Mouse (Mus musculus) urinary bladder, adult 18-20 months (tissue): ENCODE measurements around the gene Dgkq.
A peak's percentile ranks its signal among the peaks of the same experiment; 100 is the strongest.
"Not testable (repeated sequence)": the region's sequence is repeated elsewhere in the genome, so short reads cannot be mapped to it uniquely, and the experiment has no call there.

ENCODE experiments used
- DNase-seq, 2 experiments: peaks; one replicate each; pipeline ENCODE4 v3.0.0; 2022; ENCODE audit warnings: low spot score in 2 of 2, mixed read lengths in 2 of 2

Gene Dgkq

DNA sequence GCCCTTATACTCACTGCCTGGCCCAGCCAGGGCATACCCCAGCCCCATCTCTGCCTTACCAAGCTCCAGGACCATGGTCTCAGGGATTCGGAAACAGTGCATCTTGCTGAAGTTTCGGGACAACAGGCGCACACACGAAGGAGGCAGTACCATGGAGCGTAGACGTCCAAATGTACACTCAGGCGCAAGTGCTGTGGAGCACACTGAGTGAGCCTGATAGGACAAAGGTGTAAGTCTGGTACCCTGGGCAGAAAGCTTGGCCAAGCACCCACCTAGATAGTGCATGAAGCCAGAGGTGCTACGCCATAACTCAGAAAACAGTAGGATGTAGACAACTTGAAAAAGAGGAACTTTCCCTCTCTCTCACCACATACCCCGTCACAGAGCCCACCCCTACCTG, 14.1 kb downstream of the Dgkq start:
- DNase-seq = no peak

DNA sequence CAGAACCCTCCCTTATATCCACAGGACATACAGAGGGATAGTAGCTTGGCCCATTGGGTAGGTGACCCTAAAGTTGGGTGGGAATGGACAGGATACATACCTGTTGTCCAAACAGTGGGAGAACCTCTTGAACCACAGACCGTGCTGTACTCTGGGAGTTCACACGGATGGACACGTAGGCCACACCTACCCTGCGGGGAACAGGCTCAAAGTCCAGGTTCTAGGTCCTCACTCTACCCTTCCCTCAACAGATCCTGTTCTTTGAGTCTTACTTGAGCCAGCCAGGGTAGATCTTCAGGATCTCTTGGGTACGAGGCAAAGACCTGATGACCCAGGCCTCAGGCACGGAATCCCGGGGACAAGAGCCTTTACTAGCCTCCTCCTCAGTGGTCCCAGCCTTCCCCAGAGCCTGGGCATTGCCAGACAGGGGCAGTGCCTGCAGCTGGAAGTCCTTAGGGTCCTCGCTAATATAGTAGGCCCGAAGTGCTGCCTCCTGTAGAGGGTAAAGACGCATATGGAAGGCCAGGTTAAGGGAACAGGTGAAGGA, 15.0 kb downstream of the Dgkq start:
- DNase-seq = no peak

DNA sequence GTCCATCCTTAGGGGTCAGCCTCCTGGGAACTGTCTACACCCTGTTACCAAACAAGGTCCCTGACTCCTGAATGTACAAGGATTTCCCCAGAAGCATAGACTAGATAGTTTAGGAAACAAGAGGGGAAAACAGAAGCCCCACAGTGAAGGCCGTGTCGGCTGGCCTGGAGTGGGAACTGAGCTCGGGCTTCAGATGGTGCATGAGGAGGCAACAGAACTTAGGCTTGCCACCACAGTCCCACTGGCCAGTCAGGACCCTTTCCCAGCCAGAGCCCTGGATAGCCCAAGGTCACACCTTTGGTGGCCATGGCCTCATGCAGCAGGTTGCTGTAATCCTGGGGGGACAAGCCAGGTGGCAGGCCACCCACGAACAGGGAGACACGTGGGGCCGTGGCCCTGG, 16.1 kb downstream of the Dgkq start:
- no peak for DNase-seq

DNA sequence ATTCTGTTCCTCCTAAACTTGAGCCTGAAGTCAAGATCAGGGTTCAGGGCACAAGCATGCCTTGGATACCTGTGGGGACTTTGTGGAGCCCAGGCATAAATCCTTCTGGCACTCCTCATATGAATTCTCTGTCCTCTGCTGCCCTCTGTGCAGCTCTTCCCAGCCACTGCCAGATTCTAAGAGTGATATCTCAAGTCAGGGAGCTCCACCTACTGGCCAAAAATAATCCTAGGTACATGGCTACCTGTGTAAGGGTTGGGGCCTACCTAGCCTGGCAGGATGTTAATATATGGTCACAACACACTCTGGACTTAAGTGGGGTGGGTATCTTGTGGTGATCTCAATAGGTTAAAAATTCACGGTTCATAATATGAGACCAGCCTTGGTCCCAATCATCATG, 17.6 kb downstream of the Dgkq start:
- no peak for DNase-seq

DNA sequence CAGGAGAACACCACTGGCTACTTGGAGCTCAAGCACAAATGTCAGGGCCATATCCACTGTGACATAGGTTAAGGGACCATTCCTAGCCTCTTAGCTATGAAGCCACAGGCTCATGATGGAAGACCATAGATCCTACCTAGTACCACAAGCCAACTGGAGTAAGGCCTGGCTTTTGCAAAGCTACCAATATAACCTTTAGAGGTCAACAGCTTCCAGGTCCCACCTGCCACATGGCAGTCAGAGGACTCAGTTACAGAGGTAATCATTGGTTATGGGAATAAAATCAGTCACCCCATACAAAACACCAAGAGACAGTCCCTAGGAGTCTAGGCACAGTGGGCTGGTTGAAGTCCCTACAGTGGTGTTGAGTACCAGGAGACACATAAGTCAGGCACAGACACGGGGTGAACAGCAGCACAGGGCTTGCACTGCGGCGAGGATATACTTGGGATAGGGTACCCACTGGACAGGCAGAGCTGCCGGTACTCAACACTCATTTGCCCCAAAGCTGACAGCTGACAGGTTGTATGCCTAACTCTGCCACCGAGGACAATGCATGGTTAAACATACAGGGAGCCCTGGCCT, 18.2 kb downstream of the Dgkq start:
- no peak for DNase-seq

DNA sequence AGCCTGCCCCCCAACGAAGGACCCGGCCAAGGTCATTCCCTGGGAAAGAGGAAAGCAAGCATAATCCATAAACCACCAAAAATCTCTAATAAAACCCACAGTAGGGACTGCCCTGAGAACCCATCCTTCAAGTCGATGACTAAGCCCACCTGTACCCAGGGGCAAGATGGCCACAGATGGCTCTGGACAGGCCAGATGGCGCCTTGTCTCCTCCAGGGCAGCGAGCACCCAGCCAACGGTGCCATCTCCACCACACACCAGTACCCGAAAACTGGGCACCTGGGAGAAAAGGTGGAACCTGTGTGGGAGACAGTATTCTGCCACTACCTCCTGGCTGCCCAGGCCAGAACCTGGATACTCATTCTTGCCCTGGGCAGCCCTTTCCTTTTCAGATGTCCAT, 19.1 kb downstream of the Dgkq start:
- no peak for DNase-seq

DNA sequence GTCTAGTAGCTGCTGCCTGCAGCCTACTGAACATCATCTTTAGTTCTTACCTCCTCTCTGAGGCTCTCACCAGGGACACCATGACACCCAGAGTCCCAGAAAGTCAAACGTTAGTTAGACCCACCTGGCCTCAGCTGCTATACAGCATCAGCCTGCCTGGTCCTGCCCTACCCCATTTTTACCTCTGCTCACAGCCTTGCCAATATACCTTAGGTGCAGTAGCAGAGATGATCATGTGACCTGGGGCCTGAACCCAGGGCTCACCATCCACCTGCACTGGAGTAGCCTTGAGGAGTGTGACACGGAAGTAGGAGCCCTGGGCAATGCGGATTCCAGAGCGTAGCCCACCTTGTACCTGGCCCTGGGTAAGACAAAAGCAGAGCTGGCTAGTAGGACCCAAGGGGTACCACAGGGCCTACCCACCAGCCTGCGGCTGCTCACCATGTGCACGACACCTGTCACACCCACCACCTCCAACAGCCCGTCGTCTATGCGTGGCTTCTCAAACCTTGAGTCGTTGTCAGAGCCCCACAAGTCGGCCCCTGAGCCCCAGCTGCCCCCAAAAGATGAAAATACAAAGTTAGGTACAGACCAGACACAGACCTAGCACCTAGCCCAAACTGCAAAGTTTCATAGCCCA, 20.4 kb downstream of the Dgkq start:
- DNase-seq = no peak

DNA sequence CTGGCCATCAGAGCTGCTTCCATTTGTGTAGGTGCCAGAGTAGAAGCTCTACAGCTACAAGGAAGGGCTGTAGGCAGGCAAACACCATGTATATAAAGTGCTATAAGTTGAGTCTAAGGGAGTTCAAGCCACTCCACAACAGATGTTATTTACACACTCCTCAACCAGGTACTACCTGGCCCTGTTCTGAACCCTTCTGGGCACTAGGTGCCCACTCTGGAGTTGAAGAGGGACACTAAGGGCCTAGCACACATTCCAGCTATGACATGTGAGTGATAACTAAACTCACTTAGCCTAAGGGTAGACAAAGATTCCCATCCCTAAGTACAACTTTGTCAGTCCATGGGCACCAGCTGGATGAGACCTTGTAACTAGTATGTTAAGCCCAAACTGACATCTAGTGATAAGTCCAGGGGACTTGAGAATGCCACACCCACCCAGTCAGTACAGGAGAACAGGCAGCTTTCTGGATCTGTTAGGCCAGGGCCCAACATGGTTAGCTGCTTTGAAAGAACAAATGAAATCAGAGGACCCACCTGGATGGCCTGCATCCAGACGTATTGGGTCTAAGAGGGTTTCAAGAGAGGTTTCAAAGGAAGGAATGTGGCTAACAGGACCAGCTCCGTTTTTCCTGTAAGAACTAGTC, 21.5 kb downstream of the Dgkq start:
- no peak for DNase-seq

DNA sequence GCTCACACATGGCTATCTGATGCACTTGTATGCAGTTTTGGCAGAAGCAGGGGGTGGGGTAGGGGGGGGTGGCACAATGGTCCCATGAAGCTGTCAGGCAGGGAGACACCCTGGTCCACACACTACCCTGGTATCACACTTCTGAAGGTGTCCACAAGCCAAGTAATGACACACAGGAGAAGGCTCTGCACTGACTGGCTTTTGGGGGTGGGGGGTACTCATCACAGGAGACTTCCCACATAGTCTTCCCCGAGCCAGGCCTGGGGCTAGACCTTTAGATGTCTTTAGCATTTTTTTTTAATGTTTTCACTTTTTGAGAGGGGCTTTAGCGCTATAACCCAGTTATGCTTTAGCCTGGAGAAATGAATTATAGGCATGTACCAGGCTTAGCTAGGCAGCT, 22.2 kb downstream of the Dgkq start:
- no peak for DNase-seq

DNA sequence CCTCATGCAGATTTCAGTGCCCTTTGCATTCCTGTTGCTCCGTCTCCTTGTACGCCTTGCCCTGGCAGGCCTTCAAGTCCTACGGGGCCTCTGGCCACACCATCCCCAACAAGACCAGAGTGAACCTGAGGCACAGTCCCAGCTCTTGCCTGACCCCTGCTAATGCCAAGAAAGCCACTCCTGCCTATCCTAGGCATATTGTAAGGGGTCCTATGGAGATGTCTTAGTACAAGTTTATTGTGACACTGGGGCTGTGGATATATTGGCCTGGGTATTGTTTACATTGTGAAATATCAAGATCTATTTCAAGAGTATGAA, 23.2 kb downstream of the Dgkq start:
- DNase-seq = no peak

DNA sequence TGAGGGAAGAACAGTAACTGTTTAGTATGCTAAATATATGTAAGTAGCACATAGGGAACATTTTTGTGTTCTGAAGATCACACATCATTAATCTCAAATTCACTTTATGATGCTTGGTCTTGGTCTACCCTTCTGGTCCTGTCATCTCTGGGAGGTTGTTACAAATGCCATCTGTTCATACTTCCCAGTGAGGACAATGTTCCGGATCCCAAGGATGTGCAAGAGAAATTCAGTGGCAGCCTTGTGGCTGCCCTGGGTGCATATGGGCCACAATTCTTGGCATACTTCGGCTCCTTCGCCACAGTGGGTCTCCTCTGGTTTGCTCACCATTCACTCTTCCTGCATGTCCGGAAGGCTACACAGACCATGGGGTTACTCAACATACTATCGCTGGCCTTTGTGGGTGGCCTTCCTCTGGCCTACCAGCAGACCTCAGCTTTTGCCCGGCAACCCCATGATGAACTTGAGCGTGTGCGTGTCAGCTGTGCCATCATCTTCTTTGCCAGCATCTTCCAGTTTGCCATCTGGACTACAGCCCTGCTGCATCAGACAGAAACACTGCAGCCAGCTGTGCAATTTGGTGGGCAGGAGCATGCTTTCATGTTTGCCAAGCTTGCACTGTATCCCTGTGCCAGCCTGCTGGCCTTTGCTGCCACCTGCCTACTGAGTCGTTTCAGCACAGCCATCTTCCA, 23.7 kb downstream of the Dgkq start:
- DNase-seq = no peak

DNA sequence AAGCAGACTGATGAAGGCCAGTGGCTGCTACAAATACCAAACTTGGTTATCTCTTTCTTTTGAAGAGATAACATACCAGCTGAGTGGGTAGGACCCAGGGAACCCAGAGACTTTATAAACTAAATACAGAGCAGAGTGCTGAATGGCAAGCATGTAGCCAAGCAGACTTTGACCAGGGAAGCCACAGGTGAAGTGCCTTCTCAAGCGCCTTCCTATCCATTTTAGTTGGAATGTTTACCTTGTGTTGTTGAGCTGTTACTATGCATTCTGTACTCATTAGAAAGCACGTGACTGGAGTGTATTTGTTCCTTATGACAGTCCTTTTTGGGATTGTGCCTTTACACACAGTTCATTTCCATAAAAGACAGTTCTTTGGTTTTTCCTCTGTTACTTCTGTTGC, 25.8 kb downstream of the Dgkq start:
- no peak for DNase-seq

DNA sequence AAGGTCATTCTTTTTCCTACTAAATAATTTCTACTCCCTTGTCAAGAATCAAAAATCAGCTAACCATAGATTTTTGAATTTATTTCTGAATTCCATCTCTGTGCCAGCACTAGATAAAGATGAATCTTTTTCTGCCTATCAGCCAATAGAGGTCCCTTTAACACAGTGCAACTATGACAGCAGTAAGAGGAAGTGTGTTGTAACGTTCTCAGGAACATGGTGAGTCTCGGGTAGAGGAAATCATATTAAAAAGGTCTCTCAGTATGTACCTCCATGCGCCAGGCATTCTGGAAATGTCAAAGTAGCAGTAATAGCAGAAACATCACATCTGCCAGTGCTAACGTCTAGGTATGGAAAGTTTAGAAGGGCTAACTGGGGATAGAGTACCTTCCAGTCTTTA, 33.3 kb downstream of the Dgkq start:
- no peak for DNase-seq

DNA sequence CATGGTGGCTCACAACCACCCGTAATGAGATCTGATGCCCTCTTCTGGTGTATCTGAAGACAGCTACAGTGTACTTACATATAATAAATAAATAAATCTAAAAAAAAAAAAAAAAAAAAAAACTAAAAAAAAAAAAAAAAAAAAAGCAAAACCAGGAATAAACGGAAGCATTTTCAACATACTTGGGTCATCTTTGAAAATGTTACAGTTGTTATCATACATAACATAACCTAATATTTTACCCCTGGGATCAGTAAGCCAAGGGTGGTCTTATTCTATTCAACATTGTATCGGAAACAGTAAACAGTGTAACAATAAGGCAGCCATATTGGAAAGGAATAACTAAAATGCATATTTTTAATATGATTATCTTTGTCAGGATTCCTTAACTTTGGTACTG, 35.4 kb downstream of the Dgkq start:
- DNase-seq = not testable (repeated sequence)

DNA sequence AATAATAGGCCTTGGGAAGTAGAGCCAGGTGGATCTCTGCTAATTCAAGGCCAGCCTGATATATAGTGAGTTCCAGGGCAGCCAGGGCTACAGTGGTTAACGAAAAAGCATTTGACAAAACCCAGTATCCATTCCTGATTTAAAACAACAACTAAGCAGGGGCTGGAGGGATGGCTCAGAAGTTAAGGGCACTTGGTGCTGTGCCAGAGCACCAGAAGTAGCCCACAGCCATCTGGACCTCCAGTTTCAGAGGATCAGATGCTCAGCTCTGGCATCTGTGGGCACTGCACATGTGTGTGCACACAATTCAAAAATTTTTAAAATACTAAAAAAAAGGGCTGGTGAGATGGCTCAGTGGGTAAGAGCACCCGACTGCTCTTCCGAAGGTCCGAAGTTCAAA, 35.8 kb downstream of the Dgkq start:
- DNase-seq = no peak

DNA sequence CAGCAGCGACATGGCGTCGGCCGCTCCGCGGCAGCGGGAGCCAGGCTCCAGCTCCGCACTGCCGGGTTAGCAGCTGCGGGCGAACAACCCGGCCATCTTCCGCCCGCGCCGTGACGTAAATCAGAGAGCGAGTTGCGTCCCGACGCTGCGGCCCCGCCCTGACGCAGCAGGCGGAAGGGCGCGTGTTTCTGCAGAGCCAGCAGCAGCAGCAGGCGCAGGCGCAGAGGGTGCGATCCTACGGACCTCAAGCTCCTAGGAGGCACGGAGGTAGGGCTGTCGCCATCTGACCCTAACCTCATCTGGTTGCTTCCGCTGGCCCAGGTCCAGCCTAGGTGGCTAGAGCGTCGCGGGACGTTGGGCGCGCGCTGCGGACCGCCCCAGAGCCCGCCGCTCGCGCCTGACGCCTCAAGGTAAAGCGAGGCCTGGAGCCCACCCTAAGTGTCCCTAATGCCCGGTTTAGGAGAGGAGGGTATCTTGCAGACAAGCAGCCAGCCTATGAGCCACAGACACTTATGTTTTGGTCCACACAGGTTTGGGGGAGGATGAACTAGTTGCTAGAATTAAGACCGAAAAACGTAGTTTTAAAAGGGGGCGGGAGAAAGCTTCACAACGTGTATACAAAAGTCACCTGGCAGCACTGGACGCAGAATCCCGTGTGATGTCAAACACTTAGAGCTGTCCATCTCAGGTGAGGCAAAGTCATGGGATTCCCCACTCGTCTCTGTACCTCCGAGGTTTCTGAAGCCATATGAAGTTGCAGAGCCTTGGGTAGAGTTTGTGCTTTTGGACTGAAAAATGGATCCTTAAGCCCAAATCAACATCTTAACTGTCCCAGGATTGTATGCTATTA, 39.6 kb downstream of the Dgkq start, which contains the start of the genes Gak and Tmem175:
TSS of gene Gak (minus strand) at position 122 of the 850 bp plus-strand sequence.
TSS of gene Tmem175 (plus strand) at position 137 of the 850 bp plus-strand sequence.
- DNase-seq = peak; percentile 88 to 90

DNA sequence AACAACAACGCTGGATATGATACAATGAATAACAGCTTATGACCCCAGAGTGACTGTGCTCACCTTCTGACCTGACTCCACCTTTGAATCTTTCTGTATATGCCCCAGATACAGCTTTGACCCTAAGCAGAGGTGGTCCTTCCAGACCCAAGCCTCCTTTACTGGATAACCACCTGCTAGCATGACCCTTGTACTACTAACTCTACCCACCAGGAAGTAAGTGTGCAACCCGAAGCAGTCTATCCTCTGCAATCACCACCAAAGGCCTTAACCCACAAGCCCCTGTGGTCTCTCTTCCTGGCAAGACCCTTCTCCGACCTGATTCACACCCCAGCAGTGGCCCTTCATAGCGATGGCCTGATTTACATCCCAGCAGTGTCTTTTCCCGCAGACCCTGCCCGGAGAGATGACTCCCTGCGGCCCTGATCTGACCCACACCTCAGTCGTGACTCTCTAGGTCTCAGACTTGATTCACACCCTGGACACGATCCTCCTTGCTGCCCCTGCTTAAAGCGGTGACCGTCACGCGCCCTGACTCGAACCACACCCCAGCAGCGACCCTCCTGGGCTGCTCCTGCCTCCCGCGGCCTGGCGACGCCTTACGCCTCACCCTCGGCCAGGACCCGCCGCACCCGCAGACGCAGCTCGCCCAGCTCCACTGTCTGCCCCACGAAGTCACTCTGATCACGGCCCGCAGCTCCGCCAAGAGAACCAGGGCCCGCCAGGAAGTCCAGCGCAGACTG, 40.4 kb downstream of the Dgkq start:
- no peak for DNase-seq

DNA sequence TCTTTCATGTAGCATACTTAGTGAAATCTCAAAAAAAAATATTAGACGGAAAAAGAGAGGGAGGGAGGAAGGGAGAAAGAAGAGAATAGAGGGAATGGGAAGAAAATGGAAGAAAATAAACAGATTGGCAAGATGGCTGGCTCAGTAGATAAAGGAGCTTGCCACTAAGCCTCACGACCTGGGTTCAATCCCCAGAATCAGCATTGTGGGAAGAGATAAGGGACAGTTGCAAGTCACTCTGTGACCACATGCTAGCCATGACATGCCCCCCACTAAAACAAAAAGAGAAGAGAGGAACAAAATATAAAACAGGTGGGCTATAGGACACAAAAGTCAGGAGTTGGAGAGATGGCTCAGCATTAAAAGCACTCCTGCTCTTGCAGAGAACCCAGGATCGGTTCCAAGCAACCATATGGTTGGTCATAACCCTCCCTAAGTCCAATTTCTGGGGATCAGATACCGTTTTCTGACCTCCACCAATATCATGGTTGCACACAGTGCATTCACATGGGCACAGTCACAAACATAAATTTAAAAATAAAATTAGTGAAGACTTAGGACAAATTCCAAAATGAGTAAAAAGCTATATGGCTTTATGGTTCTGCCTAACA, 43.3 kb downstream of the Dgkq start:
- no peak for DNase-seq

DNA sequence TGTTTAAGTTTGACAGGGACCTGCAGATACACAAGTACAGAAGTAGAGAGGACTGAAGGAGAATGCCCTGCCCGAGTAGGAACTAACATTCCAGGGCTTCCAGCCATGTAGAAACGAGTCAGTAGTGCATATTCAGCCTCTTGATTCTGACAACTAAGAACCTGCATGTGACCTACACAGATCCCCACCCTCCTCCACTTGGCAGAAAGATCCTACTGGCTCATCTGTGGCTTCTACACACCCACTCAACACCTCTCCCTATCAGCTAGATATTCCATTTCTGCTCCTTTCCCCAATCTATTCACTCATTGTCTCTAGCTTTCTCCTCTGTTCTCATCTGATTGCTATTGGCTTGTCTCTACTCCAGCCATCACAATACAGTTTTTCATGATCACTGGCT, 47.6 kb downstream of the Dgkq start:
- DNase-seq = no peak

DNA sequence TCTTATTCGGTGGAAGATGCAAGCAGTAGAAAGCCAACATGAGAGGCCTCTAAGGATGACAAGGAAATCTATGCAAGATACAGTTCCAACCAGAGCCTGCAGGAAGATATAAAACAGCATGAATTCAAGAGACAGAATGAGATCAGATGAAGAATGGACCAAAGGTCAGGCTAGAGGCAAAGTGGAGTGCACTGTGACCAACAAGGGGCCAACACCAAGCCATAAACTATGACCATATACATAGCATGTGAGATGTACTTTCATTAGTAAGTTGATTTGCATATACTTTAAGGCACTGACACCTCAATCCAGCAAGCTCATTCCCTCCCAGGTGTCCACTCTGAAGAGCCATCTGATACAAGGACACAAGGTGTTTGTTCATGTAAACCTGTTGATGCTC, 59.0 kb downstream of the Dgkq start:
- no peak for DNase-seq

DNA sequence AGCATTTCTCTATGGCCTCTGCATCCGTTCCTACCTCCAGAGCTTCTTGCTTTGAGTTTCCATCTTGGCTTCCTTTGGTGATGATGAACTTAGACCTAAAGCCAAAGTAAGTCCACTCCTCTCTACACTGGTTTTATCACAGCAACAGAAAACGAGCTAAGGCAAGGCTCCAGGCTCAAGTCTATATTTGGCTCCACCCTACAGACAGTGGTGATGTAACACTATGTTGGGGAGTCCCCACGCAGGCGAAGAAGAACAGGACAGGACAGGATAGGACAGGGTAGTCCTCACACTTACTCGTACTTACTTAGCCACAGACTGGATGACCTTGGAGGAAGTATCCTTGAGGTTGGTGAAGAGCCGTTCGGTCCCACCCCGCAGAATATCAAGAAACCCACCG, 66.9 kb downstream of the Dgkq start:
- no peak for DNase-seq
